Mouse (Mus musculus): ENCODE data around the gene Ypel2. TPM values are rescaled to one million over a fixed set of nuclear protein-coding genes. Genes with fewer than 3 reads are reported as not detected.

Gene Ypel2
- total RNA-seq, 2 experiments from 2014 or later: 47.5 to 52.3 TPM

GRCm38 (mm10) chr11:86944539-86944938 lies 49.0 kb downstream of the Ypel2 start:
- peak; percentile 71 to 74 for DNase-seq (ENCODE audit: low spot score in 2 of 2)
- intact Hi-C loops (cut with DNase I): loop anchor here (2.0 kb wide), 1 partner anchor 14 kb away; no protein-coding TSS in a partner anchor

- intact Hi-C loops (cut with DNase I): no loop called here
- DNase-seq (ENCODE audit: low spot score in 2 of 2): no peak
Observed at GRCm38 (mm10) chr11:86941904-86942303, 51.6 kb downstream of the Ypel2 start.

GRCm38 (mm10) chr11:86939503-86939902 lies 54.0 kb downstream of the Ypel2 start:
- DNase-seq (ENCODE audit: low spot score in 2 of 2): peak in 1 of 2 experiments; percentile 34
- intact Hi-C loops (cut with DNase I): no loop called here

- intact Hi-C loops (cut with DNase I): no loop called here
- DNase-seq (ENCODE audit: low spot score in 2 of 2): no peak
Observed at GRCm38 (mm10) chr11:86938551-86938950, 55.0 kb downstream of the Ypel2 start.

GRCm38 (mm10) chr11:86938108-86938507 lies 55.4 kb downstream of the Ypel2 start:
- no peak for DNase-seq (ENCODE audit: low spot score in 2 of 2)
- intact Hi-C loops (cut with DNase I): no loop called here

- DNase-seq (ENCODE audit: low spot score in 2 of 2): no peak
- intact Hi-C loops (cut with DNase I): no loop called here
Observed at GRCm38 (mm10) chr11:86936938-86937337, 56.6 kb downstream of the Ypel2 start.

- intact Hi-C loops (cut with DNase I): no loop called here
Observed at GRCm38 (mm10) chr11:86934895-86935294, 58.6 kb downstream of the Ypel2 start.

GRCm38 (mm10) chr11:86932201-86932600 lies 61.3 kb downstream of the Ypel2 start:
- intact Hi-C loops (cut with DNase I): no loop called here
- DNase-seq (ENCODE audit: low spot score in 2 of 2): no peak

More at GRCm38 (mm10) chr11:86934895-86935294, 58.6 kb downstream of the Ypel2 start:
- DNase-seq (ENCODE audit: low spot score in 2 of 2): no peak

GRCm38 (mm10) chr11:86930636-86931180 lies 62.8 kb downstream of the Ypel2 start:
- peak; percentile 65 to 73 for DNase-seq (ENCODE audit: low spot score in 2 of 2)
- intact Hi-C loops (cut with DNase I): no loop called here

- intact Hi-C loops (cut with DNase I): no loop called here
- DNase-seq (ENCODE audit: low spot score in 2 of 2): no peak
Observed at GRCm38 (mm10) chr11:86929985-86930384, 63.5 kb downstream of the Ypel2 start.

GRCm38 (mm10) chr11:86929531-86929930 lies 64.0 kb downstream of the Ypel2 start:
- intact Hi-C loops (cut with DNase I): no loop called here
- DNase-seq (ENCODE audit: low spot score in 2 of 2): no peak

GRCm38 (mm10) chr11:86925085-86925638 lies 68.3 kb downstream of the Ypel2 start:
- DNase-seq (ENCODE audit: low spot score in 2 of 2): no peak
- intact Hi-C loops (cut with DNase I): no loop called here

GRCm38 (mm10) chr11:86924629-86925028 lies 68.9 kb downstream of the Ypel2 start:
- DNase-seq (ENCODE audit: low spot score in 2 of 2): no peak
- intact Hi-C loops (cut with DNase I): no loop called here

- DNase-seq (ENCODE audit: low spot score in 2 of 2): no peak
- intact Hi-C loops (cut with DNase I): no loop called here
Observed at GRCm38 (mm10) chr11:86923654-86924053, 69.9 kb downstream of the Ypel2 start.

GRCm38 (mm10) chr11:86922029-86922428 lies 71.5 kb downstream of the Ypel2 start:
- intact Hi-C loops (cut with DNase I): no loop called here
- DNase-seq (ENCODE audit: low spot score in 2 of 2): no peak

- no peak for DNase-seq (ENCODE audit: low spot score in 2 of 2)
- intact Hi-C loops (cut with DNase I): no loop called here
Observed at GRCm38 (mm10) chr11:86921335-86921734, 72.2 kb downstream of the Ypel2 start.

- DNase-seq (ENCODE audit: low spot score in 2 of 2): peak; percentile 25
- intact Hi-C loops (cut with DNase I): no loop called here
Observed at GRCm38 (mm10) chr11:86920111-86921080, 73.1 kb downstream of the Ypel2 start.

GRCm38 (mm10) chr11:86919468-86919867 lies 74.0 kb downstream of the Ypel2 start:
- intact Hi-C loops (cut with DNase I): no loop called here
- no peak for DNase-seq (ENCODE audit: low spot score in 2 of 2)

- intact Hi-C loops (cut with DNase I): no loop called here
- no peak for DNase-seq (ENCODE audit: low spot score in 2 of 2)
Observed at GRCm38 (mm10) chr11:86917536-86917935, 76.0 kb downstream of the Ypel2 start.

- DNase-seq (ENCODE audit: low spot score in 2 of 2): peak; percentile 21 to 44
- intact Hi-C loops (cut with DNase I): no loop called here
Observed at GRCm38 (mm10) chr11:86916596-86917249, 76.8 kb downstream of the Ypel2 start.

Data from left cerebral cortex, postnatal 36 days (tissue).